Mouse (Mus musculus): ENCODE results near the gene Vmn1r168. TPM values are rescaled to one million over a fixed set of nuclear protein-coding genes. Genes with fewer than 3 reads are reported as not detected.

Vmn1r168 gene
- not detected for total RNA-seq (2023)

GRCm38 (mm10) chr7:23539432-23539831, at the start of gene Vmn1r168:
Gene Vmn1r168, plus strand, starts transcription at chr7:23539732.

GRCm38 (mm10) chr7:23507106-23507505, 32.4 kb upstream of the Vmn1r168 start, which contains the start of gene Vmn1r167:
Gene Vmn1r167, minus strand, starts transcription at chr7:23507206.

GRCm38 (mm10) chr7:23575226-23575625, 35.7 kb downstream of the Vmn1r168 start, which contains the start of gene Vmn1r169:
Gene Vmn1r169, plus strand, starts transcription at chr7:23575526.

Other genes starting within 250 kb of the Vmn1r168 start
- not detected for gene Nlrp4e, start 238.5 kb upstream of the Vmn1r168 start, total RNA-seq (2023)
- gene Nlrp5, start 153.8 kb upstream of the Vmn1r168 start, total RNA-seq (2023): not detected
- gene Vmn1r167, start 32.5 kb upstream of the Vmn1r168 start, total RNA-seq (2023): not detected
- gene Vmn1r169, start 35.8 kb downstream of the Vmn1r168 start, total RNA-seq (2023): not detected
- not detected for gene Vmn1r170, start 66.4 kb downstream of the Vmn1r168 start, total RNA-seq (2023)
- gene Vmn1r171, start 91.0 kb downstream of the Vmn1r168 start, total RNA-seq (2023): not detected
- gene Vmn1r172, start 118.6 kb downstream of the Vmn1r168 start, total RNA-seq (2023): not detected
- gene Vmn1r173, start 161.0 kb downstream of the Vmn1r168 start, total RNA-seq (2023): not detected
- not detected for gene Vmn1r174, start 212.5 kb downstream of the Vmn1r168 start, total RNA-seq (2023)

Data from monocyte, adult 59 days (primary cell).